Mouse (Mus musculus) kidney, adult 9 months (tissue): ENCODE data around the gene 1700021F05Rik.

Experiments
- DNase-seq: peaks from one replicate; pipeline ENCODE4 v3.0.0; 2022

The 1700021F05Rik gene

GRCm38 (mm10) chr10:43540442-43541152 lies at the start of gene 1700021F05Rik:
TSS of gene 1700021F05Rik (minus strand) at chr10:43540994.
- peak; percentile 96 for DNase-seq

GRCm38 (mm10) chr10:43588470-43589177 lies 47.8 kb upstream of the 1700021F05Rik start:
- DNase-seq = peak; percentile 42

DNA sequence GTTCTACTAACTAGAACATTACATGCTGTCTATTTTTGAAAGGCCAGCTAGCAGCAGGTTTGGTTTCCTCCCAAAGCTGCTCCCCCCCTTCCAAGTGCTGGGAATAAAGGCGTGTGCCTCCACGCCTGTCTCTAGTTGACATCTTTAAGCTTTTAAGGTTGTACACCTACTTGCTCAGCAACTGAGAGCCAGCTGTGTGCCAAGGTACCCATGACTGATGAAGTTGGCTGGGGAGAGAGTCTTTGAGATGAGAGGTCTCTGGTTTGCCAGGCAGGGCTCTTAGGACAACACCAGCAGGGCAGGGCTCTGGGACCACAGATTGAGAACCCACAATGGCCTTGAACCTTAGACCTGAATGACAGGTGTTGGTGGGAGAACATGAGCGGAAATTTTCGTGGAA lies 43.7 kb upstream of the 1700021F05Rik start:
- DNase-seq = no peak

- DNase-seq = no peak
Measured at GRCm38 (mm10) chr10:43581260-43581659, 40.5 kb upstream of the 1700021F05Rik start.

DNA sequence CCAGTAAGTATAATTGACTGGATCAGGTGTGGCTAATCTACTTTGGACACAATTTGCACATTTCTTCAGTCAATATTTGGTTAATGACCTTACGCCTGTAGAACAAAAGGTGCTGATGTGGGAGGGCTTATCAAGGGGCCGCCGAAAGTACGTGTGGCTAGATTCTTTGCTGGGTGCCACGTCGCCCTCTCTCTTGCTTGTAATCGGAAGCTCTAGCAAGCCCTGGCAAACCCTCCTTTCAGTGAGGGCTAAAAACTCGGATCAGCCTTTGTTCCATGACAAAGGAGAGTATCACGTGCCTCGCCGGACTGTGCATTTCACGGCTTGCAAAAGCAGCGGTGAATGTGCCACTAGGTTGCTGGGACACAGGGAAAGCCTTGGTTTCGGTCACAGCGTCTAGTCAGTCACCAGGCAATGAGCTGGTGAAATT lies 39.9 kb upstream of the 1700021F05Rik start:
- DNase-seq = peak; percentile 59

DNA sequence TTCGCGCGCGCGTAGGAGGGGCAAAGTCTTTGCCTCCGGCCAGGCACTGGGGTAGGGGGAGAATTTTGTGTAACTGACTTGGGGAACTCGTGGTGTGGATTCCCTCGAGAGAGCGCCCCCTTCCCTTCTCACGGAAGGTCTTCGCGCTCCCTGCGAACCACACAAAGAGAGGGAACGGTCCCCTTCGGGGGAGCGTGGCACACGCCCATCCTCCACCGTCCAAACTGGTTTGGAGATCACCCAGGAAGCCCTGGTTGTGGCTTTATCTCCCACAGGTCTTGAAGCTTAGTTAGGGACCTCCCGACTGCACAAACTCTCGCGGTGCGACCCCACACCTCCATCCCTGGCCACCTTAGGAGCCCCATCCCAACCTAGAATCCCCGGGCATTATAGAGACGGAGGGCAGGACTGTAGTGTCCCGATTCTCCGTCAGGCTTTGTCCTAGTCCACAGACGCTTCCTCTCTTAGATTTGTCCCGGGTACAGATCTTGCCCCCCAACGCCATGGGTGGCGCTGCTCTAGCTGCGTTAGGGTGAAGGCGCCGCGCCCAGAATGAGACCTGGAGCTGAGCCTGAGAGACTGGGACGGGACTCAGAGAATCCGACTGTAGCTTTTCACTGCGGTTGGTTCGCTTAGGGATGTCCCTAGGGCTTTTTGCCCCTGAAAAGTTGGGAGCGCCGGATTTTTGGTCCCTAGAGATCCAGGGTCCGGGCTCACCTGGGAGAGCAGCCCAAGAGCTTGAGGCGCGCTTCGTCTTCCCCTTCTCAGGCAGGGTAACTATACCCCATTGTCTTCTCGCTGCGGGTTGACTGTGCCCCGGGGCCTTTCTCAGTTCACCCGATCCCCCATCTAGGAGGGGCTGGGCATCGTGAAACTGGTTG lies 38.8 kb upstream of the 1700021F05Rik start:
- peak; percentile 44 for DNase-seq

- DNase-seq = peak; percentile 82
Measured at GRCm38 (mm10) chr10:43578754-43579380, 38.1 kb upstream of the 1700021F05Rik start.

DNA sequence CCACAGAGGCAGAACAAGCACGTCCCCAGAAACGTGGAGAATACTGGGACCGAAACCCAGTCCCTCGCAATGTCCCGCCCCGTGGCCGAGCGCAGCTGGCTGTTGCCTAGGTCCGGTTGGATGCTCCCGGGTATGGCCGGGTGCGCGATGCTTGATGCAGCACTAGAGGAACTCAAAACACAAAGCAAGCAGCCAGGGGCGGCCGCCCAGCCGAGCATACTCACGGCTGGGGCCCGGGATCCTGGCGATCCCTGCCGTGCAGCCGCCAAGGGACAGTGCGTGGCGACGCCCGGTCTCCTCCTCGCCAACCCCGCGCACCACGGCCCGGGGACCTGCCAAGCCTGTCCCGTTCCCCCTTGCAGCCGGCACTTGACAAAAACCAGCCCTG lies 37.6 kb upstream of the 1700021F05Rik start:
- peak; percentile 49 for DNase-seq

GRCm38 (mm10) chr10:43577997-43578331 lies 37.2 kb upstream of the 1700021F05Rik start, which contains the start of gene Cd24a:
TSS of gene Cd24a (plus strand) at chr10:43578284.
- no peak for DNase-seq

DNA sequence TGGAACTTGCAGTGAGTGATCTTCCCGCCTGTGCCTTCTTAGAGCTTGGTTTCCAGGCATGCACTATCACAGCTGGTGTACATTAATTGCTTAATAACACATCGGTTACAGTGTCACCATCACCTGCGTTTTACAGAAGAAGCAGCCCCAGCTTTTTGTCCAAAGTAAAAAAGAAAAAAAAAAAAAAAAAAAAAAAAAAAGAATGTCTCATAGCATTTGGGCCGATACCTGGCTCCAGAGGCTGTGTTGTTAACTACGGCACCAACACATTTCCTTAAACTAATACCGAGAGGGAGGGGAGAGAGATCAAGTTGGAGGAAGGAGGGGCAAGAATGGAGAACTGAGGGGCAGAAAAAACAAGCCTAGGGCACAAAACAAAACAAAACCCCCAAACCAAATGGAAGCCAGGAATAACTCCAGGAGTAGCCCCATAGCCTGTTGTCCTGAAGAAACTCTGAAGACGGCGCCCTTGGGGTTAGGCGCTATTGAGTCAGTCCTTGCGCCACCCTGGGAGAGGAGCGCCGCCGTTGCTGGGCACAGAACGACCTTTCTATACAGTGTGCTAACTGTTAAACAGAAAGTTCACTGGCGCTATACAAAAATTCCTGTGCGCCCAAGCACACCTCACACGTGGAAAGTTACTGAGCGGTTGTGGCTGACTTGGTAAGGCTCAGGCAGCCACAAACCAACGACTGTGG lies 36.7 kb upstream of the 1700021F05Rik start:
- DNase-seq = peak; percentile 33

GRCm38 (mm10) chr10:43574956-43575355 lies 34.2 kb upstream of the 1700021F05Rik start:
- peak; percentile 89 for DNase-seq

- no peak for DNase-seq
Measured at GRCm38 (mm10) chr10:43574352-43574751, 33.6 kb upstream of the 1700021F05Rik start.

- no peak for DNase-seq
Measured at GRCm38 (mm10) chr10:43561311-43561710, 20.5 kb upstream of the 1700021F05Rik start.

- DNase-seq = no peak
Measured at GRCm38 (mm10) chr10:43560765-43561164, 20.0 kb upstream of the 1700021F05Rik start.

- DNase-seq = no peak
Measured at GRCm38 (mm10) chr10:43559313-43559712, 18.5 kb upstream of the 1700021F05Rik start.

DNA sequence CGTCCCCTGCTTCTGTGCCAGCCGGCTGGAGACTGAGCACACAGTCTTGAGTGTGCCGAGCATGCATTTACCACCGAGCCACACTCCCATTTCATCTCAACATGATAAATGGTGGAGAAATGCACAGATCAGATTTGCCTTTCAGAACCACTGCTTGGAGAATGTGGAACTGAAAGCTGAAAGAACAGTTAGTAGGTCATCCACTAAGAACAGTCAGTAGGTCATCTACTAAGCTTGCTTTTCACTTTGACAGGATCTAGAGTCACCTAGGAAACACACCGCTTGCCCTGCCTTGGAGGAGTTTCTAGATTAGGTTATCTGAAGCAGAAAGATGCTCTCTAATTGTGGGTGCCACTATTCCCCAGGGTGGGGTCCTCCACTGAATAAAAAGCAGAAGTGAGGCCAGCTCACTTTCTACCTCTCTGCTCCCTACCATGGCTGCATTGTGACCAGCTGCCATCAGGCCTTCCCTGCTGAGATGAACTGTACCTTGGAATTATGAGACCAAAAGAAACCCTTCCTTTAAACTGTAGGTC lies 16.9 kb upstream of the 1700021F05Rik start:
- no peak for DNase-seq

DNA sequence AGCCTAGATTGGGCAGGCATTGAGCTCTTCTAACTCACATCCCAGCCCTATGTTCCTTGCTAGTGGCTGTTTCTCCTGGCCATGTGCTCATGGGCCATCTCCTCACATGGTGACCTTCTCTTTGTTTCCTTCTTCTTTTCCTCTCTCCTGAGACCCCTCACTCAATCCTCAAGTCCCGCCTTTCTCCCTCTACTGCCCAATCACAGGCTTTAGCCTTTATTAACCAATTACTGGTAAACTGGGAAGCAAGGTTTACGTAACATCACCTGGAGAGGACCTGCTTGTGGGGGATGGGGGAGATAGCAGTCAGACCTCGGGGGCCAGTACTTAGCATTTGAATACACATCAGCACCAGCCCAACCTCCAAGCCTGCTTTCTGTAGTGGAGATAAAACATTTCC lies 10.6 kb upstream of the 1700021F05Rik start:
- DNase-seq = no peak

DNA sequence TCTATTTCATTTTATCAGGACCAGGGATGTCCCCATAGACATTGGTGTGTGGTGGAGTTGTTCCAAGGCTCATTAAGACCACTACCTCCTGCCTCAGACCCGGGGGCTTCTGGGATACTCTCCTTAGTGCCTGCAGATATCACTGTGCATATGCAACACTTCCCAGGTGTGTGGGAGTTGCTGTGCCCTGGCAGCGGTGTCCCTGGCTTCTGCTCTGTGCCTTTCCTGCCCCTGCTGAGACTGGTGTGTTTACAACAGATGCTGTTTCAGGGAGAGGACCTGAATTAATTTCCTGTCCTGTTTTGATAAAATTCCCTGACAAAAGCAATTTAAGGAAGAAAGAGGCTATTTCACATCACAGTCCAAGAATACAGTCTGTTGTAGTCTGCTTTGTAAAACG lies 10.1 kb upstream of the 1700021F05Rik start:
- no peak for DNase-seq

- no peak for DNase-seq
Measured at GRCm38 (mm10) chr10:43549411-43549810, 8.6 kb upstream of the 1700021F05Rik start.

GRCm38 (mm10) chr10:43541153-43541544 lies 355 bp upstream of the 1700021F05Rik start:
- DNase-seq = no peak

- peak; percentile 48 for DNase-seq
Measured at GRCm38 (mm10) chr10:43539746-43540310, 966 bp downstream of the 1700021F05Rik start.

DNA sequence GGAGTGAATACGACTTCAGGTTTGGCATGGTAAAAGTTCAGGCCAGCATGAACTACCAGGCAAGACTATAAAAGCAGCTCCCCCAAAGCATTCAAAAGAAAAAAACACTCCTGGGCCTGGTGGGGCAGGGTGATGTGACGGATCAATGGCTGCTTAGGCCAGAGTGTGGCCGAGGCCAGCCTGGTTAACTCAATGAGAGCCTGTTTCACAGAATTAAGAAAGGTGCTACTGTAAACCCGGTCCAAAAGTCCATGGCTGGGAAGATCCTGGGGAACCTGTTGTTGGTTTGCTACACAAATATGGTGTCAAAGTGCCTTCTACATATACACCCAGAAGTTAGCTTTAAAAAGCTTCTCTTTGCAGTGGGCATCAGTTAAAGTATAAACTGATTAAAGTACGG lies 2.0 kb downstream of the 1700021F05Rik start:
- peak; percentile 76 for DNase-seq
